Mouse (Mus musculus): ENCODE data around the gene BC005624. TPM values are rescaled to one million over a fixed set of nuclear protein-coding genes. Genes with fewer than 3 reads are reported as not detected.
A peak's percentile ranks its signal among the peaks of the same experiment; 100 is the strongest.

BC005624 gene
- polyA plus RNA-seq, 1 experiment from 2014 or later = 63.3 TPM

GRCm38 (mm10) chr2:31005453-31005852 is 23.5 kb upstream of the BC005624 start:
- no peak for DNase-seq (ENCODE audit: low spot score)
- 93% methylated on average over 2 of the region's 2 CpGs for WGBS
- Histone ChIP-seq H3K27ac (replicated peaks) (no peak overlapping the region), H3K27me3 (ENCODE audit: low read depth, poor library complexity, severe bottlenecking) (no peaks in the 10 kb centered on the region), H3K9me3 (replicated peaks) (no peaks in the 10 kb centered on the region), H3K4me3 (no peak overlapping the region), H3K4me1 (no peaks in the 10 kb centered on the region), H3K36me3 (peaks cover 52% of the 10 kb centered on the region)

- no peak overlapping the region for H3K4me3 ChIP-seq
- DNase-seq (ENCODE audit: low spot score) = no peak
- no peak overlapping the region for H3K27ac ChIP-seq (replicated peaks)
- no peaks in the 10 kb centered on the region for H3K27me3 ChIP-seq (ENCODE audit: low read depth, poor library complexity, severe bottlenecking)
- WGBS = 95% methylated on average over 10 of the region's 10 CpGs
- no peaks in the 10 kb centered on the region for H3K4me1 ChIP-seq
- peaks cover 49% of the 10 kb centered on the region for H3K36me3 ChIP-seq
- no peaks in the 10 kb centered on the region for H3K9me3 ChIP-seq (replicated peaks)
Measured at GRCm38 (mm10) chr2:31002857-31003256, 20.9 kb upstream of the BC005624 start.

GRCm38 (mm10) chr2:30998443-30999260 is 16.7 kb upstream of the BC005624 start:
- no peak for DNase-seq (ENCODE audit: low spot score)
- H3K27ac ChIP-seq (replicated peaks) = no peak overlapping the region
- 80% methylated on average over 8 of the region's 8 CpGs for WGBS
- no peaks in the 10 kb centered on the region for H3K9me3 ChIP-seq (replicated peaks)
- no peak overlapping the region for H3K4me3 ChIP-seq
- peaks cover 5% of the 10 kb centered on the region; the same call in 1 of the 2 replicates for H3K4me1 ChIP-seq
- no peaks in the 10 kb centered on the region for H3K27me3 ChIP-seq (ENCODE audit: low read depth, poor library complexity, severe bottlenecking)
- H3K36me3 ChIP-seq = peaks cover 28% of the 10 kb centered on the region

GRCm38 (mm10) chr2:30995432-30995996 is 13.5 kb upstream of the BC005624 start:
- Histone ChIP-seq H3K36me3 (peaks cover 13% of the 10 kb centered on the region; the same call in 1 of the 2 replicates), H3K4me3 (no peak overlapping the region), H3K4me1 (peaks cover 5% of the 10 kb centered on the region; the same call in 1 of the 2 replicates), H3K27ac (replicated peaks) (no peak overlapping the region), H3K27me3 (ENCODE audit: low read depth, poor library complexity, severe bottlenecking) (no peaks in the 10 kb centered on the region), H3K9me3 (replicated peaks) (no peaks in the 10 kb centered on the region)
- no peak for DNase-seq (ENCODE audit: low spot score)
- WGBS = 73% methylated on average over 11 of the region's 11 CpGs

DNA sequence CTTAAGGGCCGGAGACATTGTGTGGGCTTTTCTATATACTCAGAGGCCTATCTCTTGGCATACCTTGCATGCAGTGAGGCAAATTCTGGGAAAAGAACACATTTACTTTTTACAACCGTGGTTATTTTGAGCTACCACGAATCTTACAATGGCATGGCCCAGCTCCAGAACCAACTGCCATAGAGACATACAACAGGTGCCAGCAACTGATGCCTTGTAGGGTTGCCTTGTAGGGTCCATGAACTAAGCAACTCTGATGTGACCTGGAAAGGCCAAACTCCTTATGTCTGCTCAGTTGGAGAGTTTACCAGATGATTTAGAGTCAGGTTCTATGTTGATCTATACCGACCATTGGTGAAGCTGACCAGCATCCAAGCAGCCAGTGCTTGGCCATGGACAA is 12.9 kb upstream of the BC005624 start:
- H3K4me3 ChIP-seq = no peak overlapping the region
- 96% methylated on average over 4 of the region's 4 CpGs for WGBS
- no peak for DNase-seq (ENCODE audit: low spot score)
- no peaks in the 10 kb centered on the region for H3K27me3 ChIP-seq (ENCODE audit: low read depth, poor library complexity, severe bottlenecking)
- H3K9me3 ChIP-seq (replicated peaks) = no peaks in the 10 kb centered on the region
- H3K4me1 ChIP-seq = peaks cover 5% of the 10 kb centered on the region; the same call in 1 of the 2 replicates
- H3K36me3 ChIP-seq = peaks cover 8% of the 10 kb centered on the region; the same call in 1 of the 2 replicates
- no peak overlapping the region for H3K27ac ChIP-seq (replicated peaks)

DNA sequence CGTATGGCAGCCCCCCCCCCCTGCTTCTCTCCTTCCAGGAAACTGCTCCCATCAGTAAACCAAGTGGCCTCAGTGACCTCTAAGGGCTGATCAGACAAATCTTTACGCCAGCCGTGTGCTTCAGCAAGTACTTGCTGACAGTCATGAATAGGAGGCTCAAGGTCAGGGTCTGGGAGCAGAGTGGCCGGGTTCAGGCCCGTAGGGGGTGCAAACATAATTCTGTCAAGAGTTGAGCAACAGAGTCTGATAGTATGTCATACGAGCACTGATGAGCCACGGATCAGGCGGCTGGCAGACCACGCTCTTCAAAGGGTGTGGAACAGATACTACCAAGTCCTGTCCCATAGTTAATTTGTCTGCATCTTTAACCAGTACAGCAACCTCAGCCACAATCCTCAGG is 8.2 kb upstream of the BC005624 start:
- 88% methylated on average over 9 of the region's 9 CpGs for WGBS
- Histone ChIP-seq H3K9me3 (replicated peaks) (no peaks in the 10 kb centered on the region), H3K4me3 (no peak overlapping the region), H3K4me1 (peaks cover 4% of the 10 kb centered on the region; the same call in 1 of the 2 replicates), H3K27me3 (ENCODE audit: low read depth, poor library complexity, severe bottlenecking) (no peaks in the 10 kb centered on the region), H3K36me3 (0 out of 2 replicates have a peak, but pooled peaks cover 5% of the 10 kb centered on the region), H3K27ac (replicated peaks) (no peak overlapping the region)
- DNase-seq (ENCODE audit: low spot score) = no peak

DNA sequence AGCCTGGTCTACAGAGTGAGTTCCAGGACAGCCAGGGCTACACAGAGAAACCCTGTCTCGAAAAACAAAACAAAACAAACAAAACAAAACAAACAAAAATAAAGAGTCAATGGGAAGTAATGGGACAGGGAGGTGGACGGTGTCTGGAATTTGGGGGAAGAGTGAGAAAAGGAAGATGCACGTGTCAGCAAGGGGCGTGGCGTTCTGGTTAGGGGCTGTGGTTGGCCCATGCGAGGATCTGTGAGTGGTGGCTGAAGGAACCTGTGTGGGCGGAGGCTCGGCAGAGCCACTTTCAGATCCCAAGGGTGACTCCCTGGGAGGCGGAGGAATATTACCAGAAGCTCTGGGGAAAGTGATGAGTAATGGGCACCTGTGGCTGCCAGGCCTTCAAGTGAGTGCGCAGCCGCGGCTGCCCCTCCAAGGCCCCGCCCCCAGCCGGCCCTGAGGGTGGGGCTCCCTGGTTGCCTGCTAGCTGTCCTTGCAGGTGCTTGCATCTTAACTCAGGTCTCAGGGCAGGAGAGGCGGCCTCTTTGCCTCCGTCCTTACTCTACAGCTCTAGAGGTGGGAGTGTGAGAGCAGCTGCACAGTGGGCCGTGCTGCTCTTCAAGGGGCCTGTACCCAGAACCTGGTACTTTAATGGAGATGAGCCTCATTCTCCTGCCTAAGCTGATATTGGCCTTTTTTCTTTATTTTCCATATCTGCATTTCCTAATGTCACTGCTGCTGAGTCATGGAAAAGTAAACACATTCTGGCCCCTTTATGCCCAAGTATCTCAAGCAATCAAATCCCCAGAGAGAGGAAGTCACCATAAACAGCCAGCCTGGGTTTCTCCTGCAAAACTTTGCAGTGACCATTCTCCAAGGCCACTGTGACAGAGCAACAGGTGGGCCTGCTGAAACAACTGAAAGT is 3.4 kb upstream of the BC005624 start:
- DNase-seq (ENCODE audit: low spot score) = no peak

GRCm38 (mm10) chr2:30983024-30983423 is 1.0 kb upstream of the BC005624 start:
- no peaks in the 10 kb centered on the region for H3K9me3 ChIP-seq (replicated peaks)
- 0 out of 2 replicates have a peak overlapping the region, but pooled peaks have one; percentile 85 for H3K27ac ChIP-seq (replicated peaks)
- H3K27me3 ChIP-seq (ENCODE audit: low read depth, poor library complexity, severe bottlenecking) = 0 out of 2 replicates have a peak, but pooled peaks cover 3% of the 10 kb centered on the region
- no peak for DNase-seq (ENCODE audit: low spot score)
- peaks cover 22% of the 10 kb centered on the region for H3K36me3 ChIP-seq
- WGBS = 57% methylated on average over 7 of the region's 7 CpGs
- H3K4me3 ChIP-seq = peak overlapping the region; percentile 86
- H3K4me1 ChIP-seq = peaks cover 34% of the 10 kb centered on the region

More for the DNA sequence above, 3.4 kb upstream of the BC005624 start:
- Histone ChIP-seq H3K4me3 (no peak overlapping the region), H3K36me3 (0 out of 2 replicates have a peak, but pooled peaks cover under 1% of the 10 kb centered on the region), H3K4me1 (peaks cover 34% of the 10 kb centered on the region), H3K27ac (replicated peaks) (no peak overlapping the region), H3K9me3 (replicated peaks) (no peaks in the 10 kb centered on the region), H3K27me3 (ENCODE audit: low read depth, poor library complexity, severe bottlenecking) (0 out of 2 replicates have a peak, but pooled peaks cover 3% of the 10 kb centered on the region)
- WGBS = 25% methylated on average over 17 of the region's 17 CpGs

DNA sequence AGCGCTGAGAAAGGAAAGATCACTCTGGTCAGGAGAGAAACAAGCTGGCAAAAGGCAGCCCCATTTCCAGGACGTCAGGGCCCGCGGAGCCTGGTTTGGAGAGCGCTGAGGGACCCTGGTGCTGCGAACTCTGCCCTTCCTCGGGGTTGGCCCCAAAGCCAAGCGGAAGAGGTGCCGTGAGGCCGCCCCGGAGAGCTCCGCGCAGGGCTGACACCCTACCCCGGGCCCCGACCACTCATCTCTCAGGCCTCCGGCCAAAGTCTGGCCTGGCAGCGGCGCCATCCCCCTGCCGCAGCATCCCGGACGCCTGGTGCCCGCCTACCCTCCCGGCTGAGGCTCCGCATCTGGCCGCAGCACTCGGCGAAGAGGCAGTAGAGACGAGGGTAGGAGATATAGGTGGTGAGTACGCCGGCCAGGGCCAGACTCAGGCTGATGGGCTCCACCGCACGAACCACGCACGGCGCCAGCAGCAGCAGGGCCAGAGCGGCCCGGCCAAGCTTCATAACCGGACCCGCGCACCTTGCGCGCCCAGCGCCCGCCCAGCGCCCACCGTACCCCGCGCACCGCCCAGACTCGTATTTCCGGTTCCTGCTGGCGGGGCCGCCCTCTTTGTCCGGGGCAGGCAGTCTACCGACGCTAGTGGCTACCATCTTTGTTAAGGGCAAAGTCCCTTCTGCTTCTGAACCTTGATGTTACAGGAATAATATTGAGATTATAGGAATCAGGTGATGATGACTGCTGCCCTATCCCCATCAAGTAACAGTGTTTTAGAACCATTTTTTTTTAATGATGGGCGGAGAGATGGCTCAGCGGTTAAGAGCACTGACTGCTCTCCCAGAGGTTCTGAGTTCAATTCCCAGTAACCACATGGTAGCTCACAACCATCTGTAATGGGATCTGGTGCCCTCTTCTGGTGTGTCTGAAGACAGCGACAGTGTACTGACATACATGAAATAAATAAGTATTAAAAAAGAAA is 14.4 kb downstream of the BC005624 start, which contains the start of gene Tor1a:
Tor1a (minus strand) TSS at position 582 of the 976 bp plus-strand sequence.
- Histone ChIP-seq H3K9me3 (replicated peaks) (no peaks in the 10 kb centered on the region), H3K4me3 (peak within 1 kb of the TSS; percentile 90), H3K4me1 (peaks cover 27% of the 10 kb centered on the region), H3K27me3 (ENCODE audit: low read depth, poor library complexity, severe bottlenecking) (no peaks in the 10 kb centered on the region), H3K36me3 (peaks cover 52% of the 10 kb centered on the region), H3K27ac (replicated peaks) (peak within 1 kb of the TSS; percentile 92)
- WGBS = 2% methylated on average over 59 of the region's 59 CpGs
- DNase-seq (ENCODE audit: low spot score) = peak; percentile 90

DNA sequence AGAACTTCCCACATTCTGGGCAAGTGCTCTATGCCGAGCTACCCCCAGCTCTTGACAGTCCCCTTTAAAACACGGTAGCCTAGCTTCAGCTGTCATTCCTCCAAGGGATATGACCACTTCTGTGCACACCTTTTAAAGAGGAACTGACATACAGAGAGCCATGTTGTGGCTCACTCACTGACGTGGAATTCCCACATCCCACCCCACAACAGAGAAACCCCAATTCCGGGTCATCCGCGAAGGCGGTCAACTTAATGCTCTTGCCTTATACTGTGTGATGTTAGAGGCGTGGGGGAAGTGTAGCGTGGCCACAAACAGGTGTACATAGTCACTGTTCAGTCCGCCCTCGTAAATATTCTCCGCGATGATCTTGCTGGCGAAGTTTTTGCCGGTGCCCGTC is 15.2 kb downstream of the BC005624 start:
- H3K27ac ChIP-seq (replicated peaks) = peak overlapping the region; percentile 92
- H3K27me3 ChIP-seq (ENCODE audit: low read depth, poor library complexity, severe bottlenecking) = no peaks in the 10 kb centered on the region
- WGBS = 31% methylated on average over 16 of the region's 16 CpGs
- peaks cover 55% of the 10 kb centered on the region for H3K36me3 ChIP-seq
- peaks cover 27% of the 10 kb centered on the region for H3K4me1 ChIP-seq
- peak overlapping the region; percentile 90 for H3K4me3 ChIP-seq
- H3K9me3 ChIP-seq (replicated peaks) = no peaks in the 10 kb centered on the region
- no peak for DNase-seq (ENCODE audit: low spot score)

DNA sequence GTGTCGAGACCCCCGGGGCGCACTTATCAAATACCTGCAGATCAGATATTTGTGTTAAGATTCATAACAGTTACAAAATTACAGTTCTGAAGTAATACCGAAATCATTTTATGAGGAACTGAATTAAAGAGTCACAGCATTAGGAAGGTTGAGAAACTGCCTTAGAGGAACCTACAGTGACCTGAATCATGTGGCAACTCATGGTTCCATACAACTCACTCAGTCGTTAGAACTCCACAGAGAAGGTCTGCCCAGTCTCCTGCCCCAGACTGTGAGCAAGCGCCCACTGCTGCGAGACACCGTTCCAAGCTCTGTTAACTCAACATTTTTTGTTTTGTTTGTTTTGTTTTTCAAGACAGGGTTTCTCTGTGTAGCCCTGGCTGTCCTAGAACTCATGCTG is 16.4 kb downstream of the BC005624 start:
- WGBS = 93% methylated on average over 8 of the region's 8 CpGs
- Histone ChIP-seq H3K4me1 (peaks cover 27% of the 10 kb centered on the region), H3K9me3 (replicated peaks) (no peaks in the 10 kb centered on the region), H3K4me3 (0 out of 2 replicates have a peak overlapping the region, but pooled peaks have one; percentile 90), H3K36me3 (peaks cover 60% of the 10 kb centered on the region), H3K27ac (replicated peaks) (no peak overlapping the region), H3K27me3 (ENCODE audit: low read depth, poor library complexity, severe bottlenecking) (no peaks in the 10 kb centered on the region)
- DNase-seq (ENCODE audit: low spot score) = no peak
